Mouse (Mus musculus) telencephalon, adult 2 months (tissue): Measurements from ENCODE around the gene Dync1li1.
"Not testable (repeated sequence)": the region's sequence is repeated elsewhere in the genome, so short reads cannot be mapped to it uniquely, and the experiment has no call there.

Experiments used
- DNase-seq: peaks from one replicate; pipeline ENCODE4 v3.0.0-alpha.2; 2011; ENCODE audit warnings: low read depth, low spot score

The Dync1li1 gene

DNA sequence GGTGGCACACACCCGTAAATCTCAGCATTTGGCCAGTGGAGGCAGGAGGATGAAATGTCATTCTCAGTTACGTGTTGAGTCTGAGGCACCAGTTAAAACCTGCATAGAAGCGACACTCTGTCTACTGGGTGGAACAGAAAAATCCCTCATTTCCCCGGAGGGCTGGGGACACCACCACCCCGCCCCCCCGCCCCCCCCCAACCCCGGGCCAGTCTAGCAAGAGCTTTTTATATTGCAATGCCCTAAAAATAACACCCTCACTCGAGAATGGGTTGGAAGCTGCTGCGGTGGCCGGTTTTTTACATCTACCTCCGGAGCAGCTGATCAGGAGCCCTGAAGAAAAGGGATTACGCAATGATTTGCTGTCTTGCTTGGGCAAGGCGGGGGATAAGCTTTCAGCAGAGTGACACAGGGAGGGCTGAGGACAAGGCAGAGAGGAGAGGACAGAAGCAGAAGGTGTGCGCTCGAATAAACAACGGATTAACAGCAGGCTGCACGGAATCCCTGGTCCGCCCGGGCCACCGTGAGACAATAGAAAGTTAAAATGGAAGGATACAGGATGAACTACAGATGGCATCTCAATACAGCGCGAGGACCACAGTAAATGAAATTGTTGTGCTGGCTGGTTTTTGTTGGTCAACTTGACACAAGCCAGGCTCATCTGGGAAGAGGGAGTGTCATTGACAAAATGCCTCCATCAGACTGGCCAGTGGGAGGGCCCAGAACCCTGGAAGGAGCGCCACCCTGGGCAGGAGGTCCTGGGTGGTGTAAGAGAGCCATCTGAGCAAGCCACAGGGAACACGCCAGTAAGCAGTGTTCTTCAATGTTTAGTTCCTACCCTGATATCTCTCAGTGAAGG lies 15.7 kb upstream of the Dync1li1 start:
- no peak for DNase-seq

DNA sequence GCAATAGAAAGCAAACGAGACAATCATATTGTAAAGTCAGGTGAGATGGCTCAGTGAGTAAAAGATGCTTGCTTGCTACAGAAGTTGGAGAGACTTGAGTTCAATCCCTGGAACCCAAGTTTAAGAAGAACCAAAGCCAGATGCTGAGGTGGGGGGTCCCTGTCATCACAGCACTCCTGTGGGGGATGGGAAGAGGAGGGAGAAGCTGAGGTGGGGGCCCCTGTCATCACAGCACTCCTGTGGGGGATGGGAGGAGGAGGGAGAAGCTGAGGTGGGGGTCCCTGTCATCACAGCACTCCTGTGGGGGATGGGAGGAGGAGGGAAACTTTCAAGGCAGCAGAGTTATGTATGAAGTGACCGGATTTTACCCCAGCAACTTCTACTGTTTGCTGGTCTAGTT lies 15.0 kb upstream of the Dync1li1 start:
- DNase-seq: no peak

DNA sequence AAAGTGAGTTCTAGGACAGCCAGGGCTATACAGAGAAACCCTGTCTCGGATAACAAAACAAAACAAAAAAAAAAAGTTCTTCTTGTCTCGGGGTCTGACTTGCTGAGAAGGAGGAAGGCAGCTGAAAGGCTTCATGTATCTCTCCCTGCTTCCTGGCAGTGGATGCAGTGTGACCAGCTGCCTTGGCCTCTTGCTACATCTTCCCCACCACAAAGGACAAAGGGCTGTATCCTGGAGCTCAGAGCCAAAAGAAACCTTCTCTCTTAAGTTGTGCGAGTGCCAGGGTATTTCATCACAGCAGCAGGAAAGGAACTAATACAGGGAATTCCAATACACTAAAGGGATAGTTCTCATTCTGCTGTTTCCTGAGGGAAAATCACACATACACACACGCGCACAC lies 10.0 kb upstream of the Dync1li1 start:
- DNase-seq: no peak

DNA sequence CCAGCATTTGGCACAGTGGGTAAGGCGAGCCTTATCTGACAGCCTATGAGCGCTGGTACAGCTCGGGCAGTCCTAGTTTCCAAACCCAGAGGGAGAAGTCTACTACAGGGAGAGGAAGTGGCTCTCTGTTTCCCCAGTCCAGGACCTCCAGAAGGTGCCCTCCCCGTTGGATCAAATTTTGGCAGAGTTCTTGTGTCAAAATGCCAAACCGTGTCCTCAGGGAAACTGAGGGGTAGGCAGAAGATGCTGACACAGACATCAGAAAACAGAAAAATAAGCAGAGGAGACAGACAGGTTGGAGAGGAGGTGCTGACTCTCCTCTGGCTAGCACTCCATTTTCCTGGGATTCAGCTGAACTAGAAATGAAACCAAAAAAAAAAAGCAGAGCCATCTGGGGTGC lies 8.6 kb upstream of the Dync1li1 start:
- DNase-seq: no peak

DNA sequence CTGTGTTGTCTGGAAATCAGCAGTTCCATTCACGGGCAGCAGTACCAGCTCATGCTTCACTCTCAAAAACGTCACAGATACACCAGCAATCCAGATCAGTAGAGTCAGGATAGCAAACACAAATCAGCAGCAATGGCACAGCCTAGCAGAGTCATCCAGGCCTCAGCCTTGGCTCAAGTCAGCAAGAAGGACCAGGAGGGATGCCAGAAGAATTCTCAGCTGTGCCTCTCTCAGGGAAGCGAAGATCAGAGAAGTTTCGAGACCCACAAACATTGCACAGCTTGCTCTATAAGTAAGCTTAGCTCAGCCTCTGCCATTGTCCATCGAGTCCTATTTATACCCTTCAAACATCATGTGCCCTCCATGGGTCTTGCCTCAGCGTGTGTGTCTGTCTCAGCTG lies 8.1 kb upstream of the Dync1li1 start:
- no peak for DNase-seq

DNA sequence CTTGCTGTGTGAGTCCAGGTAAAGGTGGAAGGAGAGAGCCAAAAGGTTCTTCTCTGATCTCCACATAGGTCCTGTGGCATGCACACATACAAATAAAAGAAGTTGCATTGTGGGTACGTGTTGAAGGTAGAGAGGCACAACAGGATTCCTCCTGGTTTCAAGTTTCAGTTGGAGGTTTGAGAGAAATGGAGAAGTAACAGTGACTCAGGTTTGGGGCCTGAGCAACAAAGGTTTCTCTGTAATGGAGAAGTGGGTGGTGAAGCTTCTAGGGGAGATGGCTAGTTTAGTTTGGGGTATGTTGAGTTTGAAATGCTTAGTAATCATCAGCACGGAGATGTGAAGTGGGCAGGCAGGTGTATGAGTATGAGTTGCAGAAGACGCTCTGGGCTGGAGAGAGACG lies 6.4 kb upstream of the Dync1li1 start:
- DNase-seq: no peak

DNA sequence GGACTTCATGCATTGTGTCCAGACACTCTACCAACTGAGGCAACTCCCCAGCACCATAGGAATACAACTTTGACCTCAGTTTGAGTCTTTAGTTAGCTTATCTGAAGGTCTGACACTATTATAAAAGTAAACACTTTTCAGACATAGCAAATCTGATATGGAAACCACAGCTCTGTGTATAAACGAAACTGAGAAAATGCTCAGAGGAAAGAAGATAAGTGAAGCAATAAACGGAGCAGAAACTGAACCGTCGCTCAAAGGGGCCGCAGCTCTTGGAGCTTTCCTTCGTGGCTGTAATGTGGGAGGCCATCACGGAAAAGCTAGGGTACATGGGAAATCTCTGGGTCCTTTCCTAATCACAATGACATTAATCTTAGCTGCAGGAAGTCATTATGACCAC lies 2.3 kb upstream of the Dync1li1 start:
- DNase-seq: no peak

DNA sequence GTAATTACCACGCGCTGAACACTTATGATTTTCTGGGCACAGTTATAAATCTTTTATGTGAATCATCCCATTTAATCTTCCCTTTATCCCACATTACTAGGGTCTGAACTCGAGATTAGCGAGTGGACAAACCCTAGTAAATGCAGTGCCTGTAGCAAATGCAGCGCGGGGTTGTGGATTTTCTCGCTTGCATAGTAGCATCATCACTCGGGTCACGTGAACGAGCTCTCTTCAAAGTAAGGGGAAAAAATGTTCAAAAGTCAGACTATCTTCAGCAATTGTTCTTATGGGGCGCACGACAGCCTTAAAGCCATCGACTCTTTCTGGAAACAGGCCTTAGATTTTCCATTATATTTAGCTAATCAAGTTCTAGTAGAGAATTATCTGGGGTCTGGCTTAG lies 951 bp upstream of the Dync1li1 start:
- no peak for DNase-seq

DNA sequence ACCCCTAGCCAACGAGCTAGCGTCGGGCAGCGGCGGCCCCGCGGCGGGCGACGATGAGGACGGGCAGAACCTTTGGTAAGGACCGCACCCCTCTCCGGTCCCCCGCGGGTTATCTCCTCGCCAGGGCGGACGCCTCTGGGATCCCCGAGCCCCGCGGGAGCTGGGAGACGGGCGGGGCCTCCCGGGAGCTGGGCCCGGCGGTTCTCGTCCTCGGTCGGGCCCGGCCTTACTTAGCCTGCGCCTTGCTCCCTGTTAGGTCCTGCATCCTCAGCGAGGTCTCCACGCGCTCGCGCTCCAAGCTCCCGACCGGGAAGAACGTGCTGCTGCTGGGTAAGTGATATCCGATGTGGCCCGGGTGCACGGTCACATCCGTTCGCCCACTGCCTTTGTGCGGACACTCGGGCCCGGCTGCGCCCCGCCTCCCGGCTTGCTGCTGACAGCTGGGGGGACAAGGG lies 390 bp downstream of the Dync1li1 start:
- no peak for DNase-seq

DNA sequence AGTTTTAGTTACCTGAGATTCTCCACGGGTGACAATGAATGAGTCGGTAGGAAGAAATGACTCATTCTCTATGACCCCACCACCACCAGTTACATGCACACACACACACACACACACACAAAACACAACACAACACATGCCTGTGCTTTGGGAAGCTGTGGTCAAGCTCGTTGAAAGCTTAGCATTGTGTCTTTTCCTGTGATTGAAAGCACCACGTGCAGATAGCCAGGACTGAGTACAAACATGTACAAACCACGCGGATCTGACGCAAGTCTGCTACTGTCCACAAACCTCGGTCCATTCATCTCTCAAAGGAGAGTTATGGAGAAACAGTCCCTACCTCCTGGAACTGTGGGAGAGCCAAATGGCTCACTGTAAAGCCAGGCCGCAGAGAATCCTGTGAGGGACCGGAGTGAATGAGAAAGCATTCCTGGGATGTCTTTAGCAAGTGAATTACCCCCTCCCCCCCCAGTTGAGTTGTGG lies 1.6 kb downstream of the Dync1li1 start:
- DNase-seq: no peak

DNA sequence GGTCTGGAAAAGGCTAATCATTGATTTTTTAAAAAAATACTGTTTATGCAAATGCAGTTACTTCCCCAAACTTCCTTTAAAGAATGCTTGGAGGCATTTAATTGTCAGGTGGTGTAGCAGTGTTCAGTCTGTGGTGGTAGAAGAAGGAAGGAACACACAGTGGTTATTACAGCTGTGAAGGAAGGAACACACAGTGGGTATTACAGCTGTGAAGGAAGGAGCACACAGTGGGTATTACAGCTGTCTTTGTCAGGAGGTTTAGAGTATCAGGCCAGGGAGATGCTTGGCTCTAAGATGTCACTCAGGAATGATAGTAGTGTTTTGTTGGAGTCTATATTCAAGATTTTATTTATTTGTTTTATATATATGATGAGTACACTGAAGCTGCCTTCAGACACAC lies 2.5 kb downstream of the Dync1li1 start:
- no peak for DNase-seq

DNA sequence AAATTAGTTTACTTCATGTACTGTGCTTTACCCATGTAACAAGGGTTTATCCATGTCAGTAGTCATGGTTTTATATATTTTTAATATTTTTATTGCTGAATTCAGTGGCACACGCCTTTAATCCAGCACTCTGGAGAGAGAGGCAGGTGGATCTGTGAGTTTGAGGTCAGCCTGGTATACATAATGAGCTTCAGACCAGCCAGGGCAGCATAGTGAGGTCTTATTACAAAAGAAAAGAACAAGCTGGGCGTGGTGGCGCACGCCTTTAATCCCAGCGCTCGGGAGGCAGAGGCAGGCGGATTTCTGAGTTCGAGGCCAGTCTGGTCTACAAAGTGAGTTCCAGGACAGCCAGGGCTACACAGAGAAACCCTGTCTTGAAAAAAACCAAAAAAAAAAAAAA lies 7.1 kb downstream of the Dync1li1 start:
- DNase-seq: not testable (repeated sequence)

DNA sequence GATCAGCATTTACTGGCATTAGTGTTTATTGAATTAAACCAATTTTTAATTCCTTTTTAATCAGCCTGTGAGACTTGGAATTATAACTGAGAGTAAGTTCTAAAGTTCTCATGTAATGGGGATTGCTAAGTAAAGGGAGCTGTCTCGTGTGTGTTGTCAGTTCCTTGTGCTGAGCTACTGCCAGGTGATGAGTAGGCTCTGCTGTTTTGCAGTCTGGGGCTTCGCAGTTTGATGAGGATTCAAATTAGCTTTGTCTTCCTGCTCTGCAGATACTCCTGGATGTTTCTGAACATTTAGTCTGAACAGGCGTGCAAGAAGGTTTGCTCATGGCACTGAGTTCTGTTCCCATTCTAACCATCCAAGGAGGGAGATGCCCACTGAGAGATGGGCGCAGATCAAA lies 8.5 kb downstream of the Dync1li1 start:
- DNase-seq: no peak

DNA sequence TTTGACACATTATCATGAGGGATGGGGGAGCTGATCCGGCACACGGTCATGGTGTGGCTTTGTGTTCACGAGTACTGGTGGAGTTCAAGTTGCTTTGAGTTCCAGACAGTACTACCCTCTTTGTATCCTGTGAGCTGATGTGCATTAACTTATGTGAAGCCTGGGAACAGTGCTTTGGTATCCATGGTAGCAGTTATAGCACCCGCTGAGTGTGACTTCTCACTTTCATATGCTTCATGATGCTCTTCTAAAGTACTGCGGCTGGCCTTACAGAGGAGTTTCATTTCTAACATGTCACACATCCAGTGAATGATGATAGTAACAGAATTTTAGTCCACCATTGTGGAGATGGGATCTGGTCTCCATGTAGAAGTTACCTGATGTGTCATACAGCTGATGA lies 9.3 kb downstream of the Dync1li1 start:
- DNase-seq: no peak

DNA sequence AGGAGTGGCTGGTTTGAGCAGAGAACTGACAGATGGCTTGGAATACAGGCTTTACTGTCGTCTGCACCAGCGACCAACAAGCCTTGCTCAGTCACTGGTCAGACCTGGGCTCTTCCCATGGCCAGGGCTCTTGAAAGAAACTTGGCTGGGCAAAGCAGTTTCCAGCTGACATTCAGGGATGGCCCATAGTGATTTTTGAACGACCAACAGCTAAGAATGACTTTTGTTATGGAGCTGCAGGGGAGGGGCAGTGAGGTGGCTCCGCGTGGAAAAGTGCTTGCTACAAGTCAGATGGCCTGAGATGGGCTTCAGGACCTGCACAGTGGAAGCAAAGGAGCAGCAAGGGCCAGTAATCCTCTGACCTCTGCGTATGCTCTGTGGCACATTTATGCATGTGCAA lies 10.7 kb downstream of the Dync1li1 start:
- no peak for DNase-seq

DNA sequence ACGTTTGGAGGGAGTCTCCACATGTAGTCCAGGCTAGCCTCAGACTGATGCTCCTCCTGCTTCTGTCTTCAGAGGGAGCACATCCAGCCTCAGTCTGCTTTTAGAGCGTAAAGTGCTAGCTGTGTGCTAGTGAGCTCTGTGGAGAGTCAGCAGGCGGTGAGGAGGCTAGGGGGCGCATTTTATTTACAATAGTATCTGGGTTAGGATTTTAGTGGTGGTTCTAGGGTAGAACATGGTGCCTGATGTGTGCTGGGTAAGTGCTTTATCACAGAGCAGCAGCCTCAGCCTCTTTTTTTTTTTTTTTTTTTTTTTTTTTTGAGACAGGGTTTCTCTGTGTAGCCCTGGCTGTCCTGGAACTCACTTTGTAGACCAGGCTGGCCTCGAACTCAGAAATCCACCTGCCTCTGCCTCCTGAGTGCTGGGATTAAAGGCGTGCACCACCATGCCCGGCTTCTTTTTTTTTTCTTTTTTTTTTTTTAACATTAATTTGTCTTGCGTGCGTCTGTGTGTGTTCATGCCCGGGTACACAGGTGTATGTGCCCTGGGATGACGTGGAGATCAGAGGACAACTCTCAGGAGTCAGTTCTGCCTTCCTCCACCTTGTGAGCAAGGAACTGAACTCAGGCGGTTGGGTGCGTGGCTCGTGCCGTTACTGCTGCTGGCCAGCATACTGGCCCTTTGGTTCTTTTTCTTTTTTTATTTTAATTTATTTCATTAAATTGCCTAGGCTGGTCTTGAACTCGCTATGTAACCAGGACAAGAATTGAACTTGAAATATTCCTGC lies 11.5 kb downstream of the Dync1li1 start:
- no peak for DNase-seq

DNA sequence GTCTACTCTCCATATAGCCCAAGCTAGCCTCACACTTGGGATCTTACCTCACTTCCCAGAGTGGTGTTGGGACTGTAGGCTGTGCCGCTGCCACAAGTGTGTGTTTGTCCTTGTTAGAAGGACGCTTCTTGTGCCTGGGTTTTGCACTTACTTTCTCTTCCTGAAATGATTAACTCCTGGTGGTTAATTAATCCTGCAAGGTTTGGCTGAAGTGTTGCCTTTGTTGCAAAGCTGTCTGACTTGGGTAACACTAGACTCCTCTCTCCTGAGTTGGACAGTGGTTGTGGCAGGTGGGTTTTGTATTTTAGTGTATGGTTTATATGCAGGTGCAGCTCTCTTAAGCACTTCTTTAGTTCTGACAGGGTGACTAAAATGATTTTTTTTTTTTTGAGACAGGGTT lies 12.4 kb downstream of the Dync1li1 start:
- DNase-seq: no peak

DNA sequence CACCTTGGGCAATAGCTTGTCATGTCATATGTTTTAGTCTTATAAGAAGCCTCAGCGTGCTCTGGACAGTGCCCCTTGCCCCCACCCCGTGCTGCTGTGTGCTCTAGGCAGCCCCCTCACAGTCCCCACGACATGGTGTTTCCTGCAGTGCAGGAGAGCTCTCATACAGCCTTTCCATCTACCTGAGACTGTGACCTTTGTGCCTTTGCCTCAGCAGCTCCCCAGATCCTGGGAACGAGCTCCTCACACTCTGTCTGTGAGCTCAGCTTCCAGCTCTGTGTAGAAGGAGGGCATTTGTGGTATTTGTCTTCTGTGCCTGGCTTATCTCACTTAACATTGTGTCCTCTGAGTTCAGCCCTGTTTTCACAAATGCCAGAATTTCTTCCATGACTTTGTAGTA lies 13.3 kb downstream of the Dync1li1 start:
- no peak for DNase-seq

DNA sequence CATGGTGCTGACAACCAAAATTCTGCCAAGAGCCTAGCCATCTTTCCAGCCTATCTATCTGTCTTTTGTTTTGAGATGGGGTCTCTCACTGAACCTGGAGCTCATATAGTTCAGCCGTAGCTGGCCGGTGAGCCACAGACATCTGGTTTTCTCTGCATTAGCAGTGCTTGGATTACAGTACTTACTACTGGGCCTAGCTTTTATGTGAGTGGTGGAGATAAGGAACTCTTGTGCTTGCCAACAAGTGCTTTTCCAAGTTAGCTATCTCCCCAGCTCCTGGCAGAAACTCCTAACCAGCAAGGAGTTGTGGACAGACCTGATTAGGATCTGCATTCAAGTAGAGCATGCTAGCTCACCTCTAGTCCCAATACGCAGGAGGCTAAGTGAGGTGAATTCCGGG lies 19.2 kb downstream of the Dync1li1 start:
- no peak for DNase-seq

DNA sequence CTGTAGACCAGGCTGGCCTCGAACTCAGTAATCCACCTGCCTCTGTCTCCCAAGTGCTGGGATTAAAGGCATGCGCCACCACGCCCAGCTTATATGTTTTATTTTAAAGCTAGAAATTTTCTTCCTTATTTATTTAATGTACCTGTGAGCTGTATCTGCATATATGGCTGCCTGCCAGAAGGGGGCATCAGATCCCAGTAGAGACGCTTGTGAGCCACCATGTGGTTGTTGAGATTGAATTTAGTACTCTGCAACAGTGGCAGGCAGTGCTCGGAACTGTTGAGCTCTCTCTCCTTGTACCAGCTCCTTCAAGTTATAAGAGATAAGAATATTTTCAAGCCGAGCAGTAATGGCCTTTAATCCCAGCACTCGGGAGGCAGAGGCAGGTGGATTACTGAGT lies 21.8 kb downstream of the Dync1li1 start:
- no peak for DNase-seq

DNA sequence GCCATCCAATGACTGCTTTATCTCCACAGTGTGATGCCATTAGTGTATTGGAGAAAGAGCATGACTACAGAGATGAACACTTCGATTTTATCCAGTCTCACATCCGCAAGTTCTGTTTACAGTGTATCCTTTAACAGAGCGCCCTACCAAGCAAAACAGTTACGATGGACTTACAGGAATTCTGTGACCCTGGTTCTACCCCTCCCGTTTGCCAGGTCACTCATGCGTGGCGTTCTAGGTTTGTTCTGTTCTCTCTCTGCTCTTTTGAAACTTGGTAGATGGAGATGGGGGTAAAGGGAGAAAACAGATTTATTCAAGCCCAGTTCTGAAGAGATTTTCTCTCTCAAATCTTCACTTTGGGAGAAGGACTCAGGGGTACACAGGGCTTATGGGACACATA lies 24.9 kb downstream of the Dync1li1 start:
- no peak for DNase-seq

DNA sequence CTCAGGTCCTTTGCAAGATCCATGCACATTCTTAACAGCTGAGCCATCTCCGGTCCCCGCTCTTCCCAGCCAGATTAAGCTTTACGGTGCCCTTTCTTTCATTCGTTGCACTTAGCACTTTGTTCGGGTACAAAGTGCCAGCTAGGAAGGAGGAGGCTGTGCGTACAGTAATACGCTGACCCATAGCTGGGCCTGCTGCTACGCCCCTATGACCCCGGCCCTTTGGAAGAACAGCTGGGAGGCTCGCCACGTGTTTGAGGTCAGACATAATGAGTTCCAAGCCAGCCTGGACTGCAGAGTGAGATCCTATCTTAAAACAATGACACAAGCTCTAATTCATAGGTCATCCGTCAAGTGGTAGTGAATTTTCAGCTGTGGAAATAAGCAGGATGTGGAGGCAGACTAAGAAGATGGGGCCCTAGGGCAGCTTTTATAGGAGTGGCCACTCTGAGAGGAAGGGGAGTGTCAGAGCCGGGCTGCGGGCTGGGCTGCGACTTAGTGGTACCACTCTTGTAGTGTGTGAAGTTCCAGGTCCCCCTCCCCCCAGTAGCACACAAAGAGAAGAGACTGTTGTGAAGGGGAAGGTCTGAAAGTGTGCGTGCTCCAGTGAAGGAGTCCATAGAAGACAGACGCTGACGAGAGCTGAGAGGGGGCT lies 28.2 kb downstream of the Dync1li1 start:
- no peak for DNase-seq
